Mouse (Mus musculus) heart, adult 2 months (tissue): ENCODE data around the gene Galr2.

Experiments used
- CTCF ChIP-seq: fragments of 200-600 bp; IDR thresholded peaks from 2 replicates; pipeline ENCODE4 v1.8.1; 2022; ENCODE audit warnings: antibody characterized with exemption, mild to moderate bottlenecking, moderate library complexity
- POLR2A ChIP-seq: fragments of 200-500 bp; IDR thresholded peaks from 2 replicates; pipeline ENCODE4 v1.6.1; 2011; ENCODE audit warnings: mild to moderate bottlenecking, low read depth, low read length, control low read depth; ENCODE audit not compliant: insufficient read depth

- TF ChIP-seq POLR2A (no peak), CTCF (no peak)
Observed at GRCm38 (mm10) chr11:116298221-116298620, 17.5 kb downstream of the Galr2 start.
